In the genomic region with DNA sequence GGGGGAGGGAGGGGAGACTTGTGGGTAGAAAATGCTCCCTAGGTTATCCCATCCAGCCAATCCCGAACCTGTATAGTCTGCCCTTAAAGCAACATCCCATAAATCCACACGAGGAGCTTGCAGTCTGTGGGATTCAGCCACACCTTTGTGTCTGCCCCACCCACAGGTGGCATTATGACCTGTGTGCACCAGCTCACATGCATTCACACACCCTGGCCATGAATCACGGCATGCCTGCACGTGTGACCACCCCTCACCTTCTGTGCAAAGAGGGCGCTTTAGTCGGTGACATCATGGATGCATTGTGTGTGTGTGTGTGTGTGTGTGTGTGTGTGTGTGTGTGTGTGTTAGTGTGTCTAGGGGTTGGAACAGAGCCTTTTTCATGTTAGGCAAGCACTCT, we compare ENCODE assay signal across 34 mouse cellular contexts. TPM values are rescaled to one million over a fixed set of nuclear protein-coding genes. Genes with fewer than 3 reads are reported as not detected.
"Had no signal": no experiment of that assay in that cellular context is flagged by ENCODE, and none has a peak within 500 bp of the region (broad histone marks: within the 10 kb centered on the region; RNA-seq: fewer than 3 reads in every experiment).

No protein-coding gene starts in this region.

- H3K36me3 ChIP-seq: heart, embryonic 10.5 days; heart, embryonic 13.5 days; heart, embryonic 15.5 days; hindbrain, embryonic 13.5 days; hindbrain, embryonic 15.5 days; limb, embryonic 13.5 days; limb, embryonic 15.5 days had no signal

- DNase-seq: gastrocnemius, adult 2 months; gastrocnemius, postnatal 10 days; gastrocnemius, postnatal 25 days; heart, adult 18-20 months; heart, postnatal 14 days; heart, postnatal 36 days; kidney, adult 18-20 months; kidney, adult 8-10 months; kidney, postnatal 10 days; kidney, postnatal 25 days; kidney, postnatal 4 days; left cerebral cortex, postnatal 4 days had no signal

- H3K4me3 ChIP-seq: gastrocnemius, adult 2 months; heart, embryonic 10.5 days; heart, embryonic 13.5 days; heart, embryonic 15.5 days; hindbrain, embryonic 13.5 days; hindbrain, embryonic 15.5 days; layer of hippocampus, adult 2 months; limb, embryonic 13.5 days; limb, embryonic 15.5 days had no signal

- H3K4me1 ChIP-seq: heart, embryonic 13.5 days; heart, embryonic 15.5 days had no signal

- H3K27ac ChIP-seq: gastrocnemius, adult 2 months; heart, embryonic 10.5 days; heart, embryonic 13.5 days; heart, embryonic 15.5 days; hindbrain, embryonic 13.5 days; hindbrain, embryonic 15.5 days; hindbrain, postnatal 0 days; layer of hippocampus, adult 2 months; limb, embryonic 13.5 days; limb, embryonic 15.5 days had no signal

- H3K9me3 ChIP-seq: heart, embryonic 10.5 days; heart, embryonic 13.5 days; heart, embryonic 15.5 days; hindbrain, embryonic 13.5 days; hindbrain, embryonic 15.5 days; limb, embryonic 13.5 days; limb, embryonic 15.5 days had no signal

- H3K9ac ChIP-seq: heart, embryonic 13.5 days; heart, embryonic 15.5 days; hindbrain, embryonic 13.5 days; hindbrain, embryonic 15.5 days; limb, embryonic 13.5 days; limb, embryonic 15.5 days had no signal

- ATAC-seq: forebrain, embryonic 16.5 days; hindbrain, postnatal 0 days had no signal

- H3K27me3 ChIP-seq: hindbrain, embryonic 15.5 days had no signal

- H3K4me2 ChIP-seq: heart, embryonic 13.5 days; heart, embryonic 15.5 days; hindbrain, embryonic 13.5 days; hindbrain, embryonic 15.5 days; limb, embryonic 13.5 days; limb, embryonic 15.5 days had no signal

RNA-seq across cellular contexts. Expression of gene Otop3, which starts 7.3 kb away (rescaled TPM):
- total RNA-seq: gastrocnemius, adult 2 months; gastrocnemius, postnatal 10 days; gastrocnemius, postnatal 25 days; gastrocnemius, postnatal 4 days; granulocyte monocyte progenitor cell, adult 5-6 weeks; heart, adult 18-20 months; heart, adult 8-10 months; heart, postnatal 14 days; heart, postnatal 36 days; hematopoietic stem cell, adult 5-6 weeks; liver, adult 2 months had no signal
- polyA plus RNA-seq: heart, embryonic 13.5 days; heart, embryonic 15.5 days; heart, postnatal 0 days; kidney, embryonic 14.5 days; kidney, embryonic 16.5 days; limb, embryonic 11.5 days; limb, embryonic 13.5 days; liver, adult 2 months had no signal

RNA-seq across cellular contexts. Expression of gene Ush1g, which starts 20.0 kb away (rescaled TPM):
- total RNA-seq: gastrocnemius, postnatal 4 days; granulocyte monocyte progenitor cell, adult 5-6 weeks; hematopoietic stem cell, adult 5-6 weeks had no signal
- polyA plus RNA-seq: kidney, embryonic 14.5 days; kidney, embryonic 16.5 days; limb, embryonic 11.5 days; limb, embryonic 13.5 days had no signal

RNA-seq across cellular contexts. Expression of gene Hid1, which starts 25.7 kb away (rescaled TPM):
- total RNA-seq: granulocyte monocyte progenitor cell, adult 5-6 weeks had no signal

RNA-seq across cellular contexts. Expression of gene Otop2, which starts 34.9 kb away (rescaled TPM):
- total RNA-seq: gastrocnemius, adult 2 months; gastrocnemius, postnatal 10 days; gastrocnemius, postnatal 25 days; gastrocnemius, postnatal 4 days; granulocyte monocyte progenitor cell, adult 5-6 weeks; heart, adult 18-20 months; heart, adult 8-10 months; heart, postnatal 14 days; heart, postnatal 36 days; hematopoietic stem cell, adult 5-6 weeks; layer of hippocampus, postnatal 10 days; left cerebral cortex, postnatal 4 days; liver, adult 2 months had no signal
- polyA plus RNA-seq: heart, embryonic 10.5 days; heart, embryonic 13.5 days; heart, embryonic 15.5 days; heart, postnatal 0 days; hindbrain, embryonic 11.5 days; hindbrain, embryonic 13.5 days; intestine, embryonic 14.5 days; kidney, embryonic 16.5 days; limb, embryonic 11.5 days; limb, embryonic 13.5 days; liver, adult 2 months had no signal
